Mouse (Mus musculus) retina, embryonic 14.5 days (tissue): ENCODE measurements around the gene Gse1.

ENCODE experiments used
- DNase-seq: peaks from one replicate; pipeline ENCODE4 v3.0.0-alpha.2; 2015; ENCODE audit warnings: low spot score

Gse1 gene

GRCm38 (mm10) chr8:120212596-120212995 is 15.7 kb upstream of the Gse1 start:
- DNase-seq = no peak

DNA sequence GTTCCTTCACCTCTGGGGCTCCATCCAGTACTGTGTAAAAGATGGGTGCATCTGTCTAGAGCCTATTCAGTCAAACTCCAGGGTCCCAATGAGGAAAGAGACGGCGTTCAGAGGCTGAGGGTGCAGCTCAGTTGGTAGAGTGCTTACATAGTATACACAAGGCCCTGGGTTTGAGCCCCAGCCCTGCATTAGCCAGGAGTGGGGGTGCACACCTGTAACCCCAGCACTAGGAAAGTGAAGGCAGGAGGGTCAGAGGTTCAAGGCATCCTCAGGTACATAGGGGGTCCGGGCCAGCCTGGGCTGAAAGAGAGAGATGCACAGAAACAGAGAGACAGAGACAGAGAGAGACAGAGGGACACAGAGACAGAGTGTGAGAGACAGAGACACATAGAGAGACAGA is 15.0 kb upstream of the Gse1 start:
- no peak for DNase-seq

DNA sequence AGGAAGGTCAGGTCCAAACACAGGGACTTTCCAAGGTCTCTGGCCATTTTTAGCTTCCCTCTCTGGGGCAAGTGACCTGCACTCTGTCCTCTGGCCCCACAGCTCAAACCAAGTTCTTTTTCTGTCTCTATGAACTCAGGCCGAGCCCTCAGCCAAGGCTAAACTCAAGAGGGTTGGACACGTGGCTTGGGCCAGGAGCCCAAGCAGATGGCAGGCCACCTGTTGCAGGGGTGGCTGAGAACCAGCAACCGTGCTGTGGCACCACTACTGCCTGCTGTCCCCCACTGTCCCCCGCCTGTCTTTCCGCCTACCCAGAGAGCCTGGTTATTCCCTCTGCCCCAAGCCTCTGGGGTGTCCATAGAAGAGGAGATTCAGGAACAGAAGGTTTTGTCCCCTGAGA is 14.3 kb upstream of the Gse1 start:
- no peak for DNase-seq

DNA sequence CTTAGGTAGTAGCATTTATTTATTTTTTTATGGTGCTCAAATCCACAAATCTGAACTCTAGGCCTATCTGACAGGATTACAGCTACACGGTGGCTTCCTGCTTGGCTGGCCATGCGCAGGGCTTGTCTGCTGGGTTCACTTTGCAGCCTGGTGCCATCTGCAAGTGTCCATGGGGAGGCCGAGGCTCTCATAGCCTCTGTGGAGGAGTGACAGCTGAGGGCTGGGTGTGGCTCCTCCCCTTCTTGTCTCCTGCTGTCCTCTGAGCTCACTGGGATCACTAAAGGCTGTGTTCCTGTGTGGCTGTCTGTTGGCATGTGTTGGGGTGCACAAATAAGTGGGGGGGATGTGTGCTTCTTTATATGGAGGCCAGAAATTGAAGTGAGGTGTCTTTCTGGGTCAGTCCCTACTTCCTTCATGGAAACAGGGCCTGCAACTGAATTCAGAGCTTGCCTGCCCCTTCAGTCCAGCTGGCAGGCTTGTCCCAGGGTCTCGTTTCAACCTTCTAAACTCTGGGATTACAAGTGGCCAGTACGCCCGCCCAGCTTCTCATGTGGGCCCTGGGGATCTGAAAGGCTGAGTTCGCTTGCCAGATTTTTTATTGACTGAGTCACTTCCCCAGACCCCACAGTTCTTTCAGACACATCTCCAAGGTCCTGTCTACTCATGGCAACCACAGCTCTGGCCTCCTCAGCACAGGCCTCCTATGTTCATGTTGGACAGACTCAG is 12.7 kb upstream of the Gse1 start:
- peak; percentile 61 for DNase-seq

DNA sequence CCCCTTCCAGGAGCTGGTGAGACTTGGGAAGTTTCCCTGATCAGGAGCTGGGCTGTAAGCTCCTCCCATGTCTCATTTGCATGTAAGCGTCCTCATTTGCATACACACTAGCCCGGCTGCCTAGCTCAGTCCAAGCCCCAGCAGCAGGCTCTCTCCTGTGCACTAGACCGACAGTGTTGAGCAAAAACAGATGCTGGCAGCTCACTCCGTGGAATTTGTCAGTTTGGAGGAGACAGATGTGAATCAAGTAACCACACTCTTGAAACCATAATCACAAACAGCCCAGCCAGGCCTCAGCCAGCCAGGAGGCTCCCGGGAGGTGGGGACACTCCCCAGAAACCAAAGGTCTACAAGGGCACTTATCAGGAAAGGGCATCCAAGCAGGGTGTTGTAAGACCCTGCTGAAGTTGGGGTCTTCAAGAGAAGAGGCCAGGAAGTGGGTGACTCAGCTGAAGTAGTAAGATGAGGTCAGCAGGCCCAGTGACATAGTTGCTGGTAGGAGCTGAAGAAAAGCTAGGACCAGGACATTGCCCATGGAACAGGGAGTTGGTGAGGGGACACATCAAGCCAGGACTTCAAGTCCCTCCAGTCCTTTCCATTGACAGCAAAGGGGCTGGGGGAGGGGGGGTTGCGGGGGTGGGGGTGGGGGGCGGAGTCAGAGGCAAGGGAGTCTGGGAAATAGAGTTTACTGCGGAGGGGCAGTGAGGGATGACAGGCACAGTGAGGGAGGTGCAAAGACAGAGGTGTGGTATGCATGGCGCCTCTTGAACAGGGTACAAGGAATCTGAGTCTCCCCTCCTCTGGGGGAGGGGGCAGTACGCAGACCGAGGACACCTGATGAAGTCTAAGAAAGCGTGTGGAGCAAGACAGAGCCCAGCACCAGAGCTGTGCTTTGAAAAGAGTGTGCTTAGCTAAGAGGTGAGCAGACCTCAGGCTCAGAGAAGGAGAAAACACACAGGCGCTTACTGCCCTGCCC is 11.1 kb upstream of the Gse1 start:
- peak; percentile 76 for DNase-seq

GRCm38 (mm10) chr8:120222548-120222947 is 5.7 kb upstream of the Gse1 start:
- no peak for DNase-seq

- peak; percentile 64 for DNase-seq
Measured at GRCm38 (mm10) chr8:120224521-120225420, 3.5 kb upstream of the Gse1 start.

DNA sequence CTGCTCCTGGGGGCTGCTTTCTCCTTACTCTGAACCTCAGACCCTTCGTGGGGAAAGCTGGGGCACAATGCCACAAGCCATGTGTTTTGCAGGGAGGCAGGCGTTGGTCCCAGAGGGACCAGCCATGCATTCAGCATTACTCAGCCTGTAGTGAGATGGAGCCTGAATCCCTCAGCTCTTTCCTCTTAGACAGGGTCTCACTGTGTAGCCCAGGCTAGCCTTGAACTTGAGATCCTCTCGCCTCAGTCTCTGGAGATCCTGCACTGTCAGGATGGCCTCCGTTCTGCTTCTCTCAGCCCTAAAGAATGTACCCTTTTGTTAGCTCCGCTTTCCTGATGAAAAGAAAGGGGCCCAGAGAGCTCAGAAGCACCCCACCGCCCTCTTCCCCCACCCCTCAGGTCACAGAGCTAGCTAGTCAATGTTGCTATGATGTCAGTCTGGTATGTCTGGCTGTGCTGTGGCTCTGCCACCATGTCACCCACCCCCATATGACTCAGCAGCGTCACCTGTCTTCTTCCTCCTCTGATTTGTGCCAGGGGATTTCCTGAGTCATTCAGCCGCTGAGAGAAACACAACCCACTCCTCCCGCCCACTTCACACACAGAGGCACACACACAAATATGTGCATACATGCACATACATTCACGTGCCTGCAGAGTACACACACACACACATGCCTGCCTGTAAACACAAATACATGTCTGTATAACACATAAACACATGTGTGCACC is 2.7 kb upstream of the Gse1 start:
- peak; percentile 64 for DNase-seq

GRCm38 (mm10) chr8:120226700-120227577 is 1.3 kb upstream of the Gse1 start:
- peak; percentile 65 for DNase-seq

DNA sequence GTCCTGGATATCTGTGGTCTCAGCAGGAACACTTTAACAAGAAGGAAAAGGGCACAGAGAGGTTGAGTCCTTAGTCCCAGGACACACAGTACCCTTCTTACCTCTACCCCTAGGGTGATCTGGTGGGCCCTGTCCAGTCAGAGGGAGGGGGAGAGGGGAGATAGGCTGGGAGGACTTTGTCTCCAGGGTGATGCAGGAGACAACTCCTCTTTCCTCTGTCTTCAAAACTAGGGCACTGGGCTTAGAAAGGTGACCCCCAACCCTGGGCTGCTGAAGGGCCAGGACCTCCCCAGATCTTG is 729 bp upstream of the Gse1 start:
- peak; percentile 64 for DNase-seq

DNA sequence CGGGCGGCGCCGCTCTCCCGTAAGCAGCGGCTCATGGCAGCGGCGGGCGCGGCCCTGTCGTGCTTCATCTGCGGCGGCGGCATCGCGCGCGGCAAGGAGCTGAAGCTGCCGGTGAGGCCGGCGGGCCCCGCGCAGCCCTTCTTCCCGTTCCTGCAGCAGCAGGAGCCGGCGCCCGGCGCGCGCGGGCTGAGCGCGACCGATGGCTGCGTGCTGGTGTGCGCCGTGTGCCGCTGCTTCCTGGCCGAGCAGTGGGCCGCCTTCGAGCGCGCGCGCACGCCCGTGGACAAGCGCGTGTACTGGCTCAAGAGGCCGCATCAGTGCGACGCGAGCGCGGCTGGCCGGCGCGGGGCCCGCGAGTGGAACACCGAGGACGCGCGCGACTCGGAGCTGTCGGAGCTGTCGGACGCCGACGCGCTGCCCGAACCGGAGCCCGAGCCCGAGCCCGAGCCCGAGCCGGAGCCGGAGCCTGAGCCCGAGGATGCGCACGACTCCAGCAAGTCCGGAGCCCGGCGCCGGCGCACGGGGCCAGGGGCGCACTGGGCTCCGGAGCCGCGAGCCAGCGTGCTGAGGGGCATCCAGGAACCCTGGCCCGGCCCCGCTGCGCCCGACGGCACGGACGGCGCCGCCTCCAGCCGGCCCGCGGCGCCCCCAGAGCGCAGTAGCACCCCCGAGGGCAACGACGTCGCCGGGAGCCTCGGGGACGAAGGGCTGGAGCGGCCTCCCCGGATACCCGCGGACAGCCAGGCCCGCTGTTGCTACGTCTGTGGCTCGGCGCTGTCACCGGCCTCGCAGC is 721 bp downstream of the Gse1 start:
- peak; percentile 53 for DNase-seq

GRCm38 (mm10) chr8:120229574-120229916 is 1.3 kb downstream of the Gse1 start:
- peak; percentile 57 for DNase-seq

DNA sequence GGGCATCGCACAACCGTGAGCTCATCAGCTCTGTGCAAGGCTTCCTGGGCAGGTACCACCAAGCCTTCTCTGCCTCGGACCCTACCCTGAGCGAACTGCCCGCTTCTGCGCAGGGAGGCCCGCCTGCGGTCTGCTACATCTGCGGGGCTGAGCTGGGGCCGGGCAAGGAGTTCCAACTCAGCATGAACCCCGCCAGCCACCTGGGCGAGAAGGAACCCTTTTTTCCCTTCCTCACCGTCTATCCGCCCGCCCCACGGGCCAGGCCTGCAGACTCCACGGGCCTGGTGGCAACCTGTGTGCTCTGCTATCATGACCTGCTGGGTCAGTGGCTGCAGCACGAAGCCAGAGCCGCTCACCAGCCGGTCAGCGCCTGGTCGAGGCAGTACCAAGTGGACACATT is 1.8 kb downstream of the Gse1 start:
- DNase-seq = no peak

DNA sequence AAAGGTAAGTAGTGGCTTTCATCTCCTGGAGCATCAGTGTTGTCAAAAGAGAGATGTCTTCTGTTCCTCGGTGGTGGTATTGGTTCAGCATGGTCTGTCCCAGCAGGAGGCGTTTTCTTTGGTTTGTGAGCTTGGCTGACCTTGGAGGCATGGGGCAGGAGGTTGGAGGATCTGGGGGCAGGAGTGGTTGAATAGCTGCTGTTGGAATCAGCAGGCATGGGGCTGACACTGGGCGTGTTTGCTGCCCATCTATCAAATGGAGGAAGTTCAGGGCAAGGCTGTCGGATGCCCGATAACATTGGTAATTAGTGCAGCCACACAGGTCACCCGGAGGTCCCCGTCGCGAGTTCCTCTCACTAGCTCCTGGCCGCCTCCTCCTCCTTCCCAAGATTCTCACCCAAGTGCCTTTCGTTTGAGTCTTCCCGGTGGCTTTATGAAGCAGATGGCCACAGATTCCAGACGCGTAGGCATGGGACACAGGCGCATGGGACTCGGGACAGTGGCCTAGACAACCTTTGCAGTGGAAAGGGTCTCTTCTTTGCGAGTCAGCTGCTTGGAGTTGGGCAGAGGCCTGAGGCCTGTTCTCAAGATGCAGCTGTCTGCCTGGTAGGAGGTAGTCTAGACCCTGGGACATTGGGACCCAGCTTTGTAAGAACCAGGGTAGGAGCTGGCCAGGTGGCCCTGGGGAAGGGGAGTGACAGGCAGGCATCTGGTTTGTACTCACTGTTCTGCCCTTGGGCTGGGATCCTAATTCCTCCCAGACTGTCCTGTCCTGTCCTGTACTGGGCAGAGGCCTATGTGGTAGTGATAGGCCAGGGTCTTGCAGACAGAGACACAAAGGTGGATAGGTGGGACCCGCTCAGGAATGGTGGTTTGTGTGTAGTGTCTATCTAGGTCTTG is 2.7 kb downstream of the Gse1 start:
- no peak for DNase-seq

GRCm38 (mm10) chr8:120231870-120232269 is 3.6 kb downstream of the Gse1 start:
- no peak for DNase-seq

GRCm38 (mm10) chr8:120232398-120232797 is 4.1 kb downstream of the Gse1 start:
- no peak for DNase-seq

DNA sequence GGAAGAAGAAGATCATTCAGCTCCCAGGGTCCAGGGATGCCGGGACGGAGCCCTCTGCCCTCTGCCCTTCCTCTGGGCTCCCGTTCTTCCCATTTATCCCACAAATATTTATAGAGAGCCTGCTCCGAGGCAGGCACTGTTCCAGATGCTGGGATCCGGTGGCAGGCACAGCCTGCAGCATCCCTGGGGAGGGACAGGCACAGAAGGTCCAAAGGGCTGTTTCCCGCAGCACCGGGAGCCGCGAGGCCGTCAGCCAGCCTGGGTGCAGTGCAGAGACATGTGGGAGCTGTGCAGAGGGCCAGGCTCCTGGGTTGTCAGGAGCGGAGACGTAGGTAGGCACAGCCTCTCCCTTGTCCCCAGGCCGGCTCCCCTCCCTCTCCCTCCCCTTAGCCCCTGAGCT is 4.7 kb downstream of the Gse1 start:
- DNase-seq = no peak

GRCm38 (mm10) chr8:120234457-120234856 is 6.2 kb downstream of the Gse1 start:
- no peak for DNase-seq

GRCm38 (mm10) chr8:120234866-120235265 is 6.6 kb downstream of the Gse1 start:
- no peak for DNase-seq
